Mouse (Mus musculus): ENCODE results near the gene Mtfmt.

GRCm38 (mm10) chr9:65467686-65468085 is 32.1 kb downstream of the Mtfmt start:
- no peak for TF ChIP-seq CTCF (conservative IDR thresholded peaks at IDR 0.05 in 1 of 2, IDR thresholded peaks at IDR 0.05 in 1 of 2; ENCODE audit: low read depth in 2 of 2, low read length in 2 of 2)
- no peak for TF ChIP-seq EP300 (IDR thresholded peaks at IDR 0.05; ENCODE audit: low read length)
- no peak for TF ChIP-seq USF1 (IDR thresholded peaks at IDR 0.05; ENCODE audit: low read depth, low read length)
- TF ChIP-seq E2F4 (IDR thresholded peaks at IDR 0.05; ENCODE audit: insufficient replicate concordance, low read depth, low read length): no peak
- TF ChIP-seq POLR2A (IDR thresholded peaks at IDR 0.05; ENCODE audit: low read depth, low read length): no peak

All from CH12.LX (cell line).